Mouse (Mus musculus): ENCODE data around the gene Vmn1r38. TPM values are rescaled to one million over a fixed set of nuclear protein-coding genes. Genes with fewer than 3 reads are reported as not detected.
"Not testable (repeated sequence)": the region's sequence is repeated elsewhere in the genome, so short reads cannot be mapped to it uniquely, and the experiment has no call there.

The Vmn1r38 gene
- total RNA-seq (2022) = not detected

DNA sequence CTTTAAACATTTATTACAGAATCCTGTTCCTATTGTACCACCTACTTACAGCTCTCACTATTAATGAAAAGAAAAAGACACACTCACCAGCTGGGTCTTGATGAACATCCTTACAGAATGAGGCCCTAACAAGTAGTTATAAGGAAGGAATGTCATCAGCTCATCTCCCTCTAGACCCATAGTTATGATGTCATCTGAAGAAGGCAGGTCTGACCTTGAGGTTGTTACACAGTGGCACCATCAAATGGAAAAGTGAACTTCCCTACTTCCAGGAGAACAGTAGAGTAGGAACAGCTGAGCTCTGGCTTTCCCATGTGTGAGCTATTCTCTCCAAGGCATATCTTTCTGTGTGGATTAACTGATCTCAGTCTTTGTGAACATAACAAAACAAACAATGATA, at the start of gene Vmn1r38:
TSS of gene Vmn1r38 (minus strand) at position 101 of the 400 bp plus-strand sequence.
- DNase-seq (ENCODE audit: low spot score in 2 of 2) = not testable (repeated sequence)

DNA sequence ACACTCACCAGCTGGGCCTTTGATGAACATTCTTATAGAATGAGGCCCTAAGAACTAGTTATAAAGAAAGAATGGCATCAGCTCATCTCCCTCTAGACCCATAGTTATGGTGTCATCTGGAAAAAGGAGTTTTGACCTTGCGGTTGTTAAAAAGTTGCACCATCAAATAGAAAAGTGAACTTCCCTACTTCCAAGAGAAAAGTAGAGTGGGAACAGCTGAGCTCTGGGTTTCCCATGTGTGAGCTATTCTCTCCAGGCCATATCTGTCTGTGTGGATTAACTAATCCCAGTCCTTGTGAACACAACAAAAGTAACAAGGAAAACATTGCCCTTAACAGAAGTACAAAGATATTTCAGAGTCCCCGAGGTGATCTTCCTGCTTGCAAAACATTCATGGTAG, 28.1 kb upstream of the Vmn1r38 start, which contains the start of gene Vmn1r39:
TSS of gene Vmn1r39 (minus strand) at position 101 of the 400 bp plus-strand sequence.
- DNase-seq (ENCODE audit: low spot score in 2 of 2) = no peak

DNA sequence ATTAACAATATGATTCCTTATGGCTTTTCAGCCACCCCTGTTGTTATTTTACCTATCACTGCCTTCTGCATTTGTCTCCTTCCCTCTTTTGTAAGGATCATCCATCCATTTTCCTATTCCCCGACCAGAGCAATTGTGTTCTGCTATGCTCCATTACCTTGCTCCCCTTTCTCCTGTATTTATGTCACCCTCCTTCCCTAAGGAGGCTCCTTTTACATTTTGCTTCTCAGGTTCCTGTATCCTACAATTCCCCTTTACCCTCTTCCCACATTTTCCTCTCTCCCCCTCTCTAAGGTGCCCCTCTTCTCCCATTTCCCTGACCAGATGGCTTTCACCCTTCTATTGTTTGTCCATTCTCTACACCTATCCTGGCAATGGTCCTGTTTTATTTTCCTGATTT, 23.9 kb upstream of the Vmn1r38 start:
- DNase-seq (ENCODE audit: low spot score in 2 of 2) = no peak

DNA sequence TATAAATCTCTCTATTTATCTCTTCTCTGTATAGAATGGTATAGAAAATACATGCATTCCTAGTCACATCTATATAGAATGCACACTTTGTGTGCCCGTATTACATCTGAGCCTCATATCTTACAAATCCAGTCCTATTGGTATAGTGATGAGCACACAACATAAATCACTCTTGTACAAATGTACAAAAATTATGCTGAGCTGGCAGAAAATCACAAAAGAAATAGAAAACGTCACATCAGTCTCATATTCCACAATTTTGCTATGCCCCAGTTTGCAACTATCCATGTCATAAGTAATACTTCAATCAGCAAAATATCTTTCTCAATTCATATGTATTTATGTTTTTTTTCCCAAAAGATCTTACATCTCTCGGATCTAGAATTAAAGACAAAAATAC, 23.3 kb upstream of the Vmn1r38 start:
- DNase-seq (ENCODE audit: low spot score in 2 of 2) = no peak

DNA sequence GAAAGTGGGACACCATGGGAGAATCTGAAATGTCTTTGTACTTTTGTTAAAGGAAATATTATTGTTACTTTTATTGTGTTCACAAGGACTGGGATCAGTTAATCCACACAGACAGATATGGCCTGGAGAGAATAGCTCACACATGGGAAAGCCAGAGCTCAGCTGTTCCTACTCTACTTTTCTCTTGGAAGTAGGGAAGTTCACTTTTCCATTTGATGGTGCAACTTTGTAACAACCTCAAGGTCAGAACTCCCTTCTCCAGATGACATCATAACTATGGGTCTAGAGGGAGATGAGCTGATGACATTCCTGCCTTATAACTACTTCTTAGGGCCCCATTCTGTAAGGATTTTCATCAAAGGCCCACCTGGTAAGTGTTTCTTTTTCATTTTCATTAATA, 53.3 kb downstream of the Vmn1r38 start, which contains the start of gene Vmn1r37:
TSS of gene Vmn1r37 (plus strand) at position 301 of the 400 bp plus-strand sequence.
- DNase-seq (ENCODE audit: low spot score in 2 of 2) = not testable (repeated sequence)

Other genes with a start within 250 kb of the Vmn1r38 start
- gene Mad2l1, start 247.2 kb downstream of the Vmn1r38 start, total RNA-seq (2022) = 1 to 10 TPM in 3 of 4 experiments, under 1 TPM in 1; 0.65 to 1.8 (median 1.4) TPM
- gene Vmn1r32, start 222.5 kb downstream of the Vmn1r38 start, total RNA-seq (2022) = not detected
- not detected for gene Vmn1r33, start 164.3 kb downstream of the Vmn1r38 start, total RNA-seq (2022)
- not detected for gene Vmn1r34, start 138.7 kb downstream of the Vmn1r38 start, total RNA-seq (2022)
- gene Vmn1r35, start 96.7 kb downstream of the Vmn1r38 start, total RNA-seq (2022) = not detected
- gene Vmn1r36, start 63.5 kb downstream of the Vmn1r38 start, total RNA-seq (2022) = not detected
- gene Vmn1r37, start 53.2 kb downstream of the Vmn1r38 start, total RNA-seq (2022) = not detected
- not detected for gene Vmn1r39, start 28.0 kb upstream of the Vmn1r38 start, total RNA-seq (2022)
- gene Gng12, start 113.8 kb upstream of the Vmn1r38 start, total RNA-seq (2022) = 10 to 100 TPM; 24.1 to 33.9 (median 29.3) TPM